Mouse (Mus musculus): ENCODE results near the gene Hdac9. TPM values are rescaled to one million over a fixed set of nuclear protein-coding genes. Genes with fewer than 3 reads are reported as not detected.

Hdac9 gene
- total RNA-seq, 2 experiments from 2014 or later, result 3.8 to 4.5 TPM

DNA sequence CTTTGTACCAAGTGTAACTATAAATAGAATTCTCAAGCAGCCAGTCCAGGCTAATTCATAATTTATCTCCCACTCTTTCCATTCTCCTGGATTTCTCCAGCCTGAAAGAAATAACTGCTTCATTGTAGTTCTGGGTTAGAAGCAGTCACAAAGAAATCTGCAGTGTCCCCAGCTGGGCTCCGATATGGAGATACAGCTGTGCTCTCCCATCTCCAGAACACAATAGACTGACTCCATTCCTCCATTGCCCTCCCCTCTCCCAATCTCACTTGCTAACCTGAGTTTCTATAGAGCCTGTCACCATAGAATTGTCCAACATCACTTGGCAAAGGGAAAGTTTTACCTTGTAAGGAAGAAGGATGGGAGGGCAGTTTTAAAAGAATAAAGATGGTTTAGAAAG lies 218.9 kb downstream of the Hdac9 start:
- DNase-seq, result no peak

GRCm38 (mm10) chr12:34696736-34697135 lies 220.2 kb downstream of the Hdac9 start:
- no peak for DNase-seq

DNA sequence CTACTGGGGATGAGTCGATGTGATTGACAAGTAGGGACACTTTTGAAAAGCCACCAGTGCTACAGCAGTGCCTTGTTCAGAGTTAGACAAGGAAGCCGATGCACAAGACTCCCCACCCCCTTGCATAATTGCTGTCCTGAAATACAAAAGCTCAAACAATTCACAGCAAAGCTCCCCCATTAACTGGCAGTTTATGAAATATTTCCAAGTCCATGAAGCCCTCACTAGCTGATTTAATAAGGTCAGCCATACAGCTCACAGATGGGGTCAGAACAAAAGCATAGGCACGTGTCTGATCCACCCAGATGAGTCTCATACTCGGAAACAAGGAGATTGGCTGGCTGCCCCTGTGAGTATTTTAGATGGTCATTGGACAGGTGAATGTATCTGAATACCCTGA lies 228.0 kb downstream of the Hdac9 start:
- DNase-seq, result no peak

- DNase-seq, result no peak
These were observed 233.5 kb downstream of the Hdac9 start for GRCm38 (mm10) chr12:34683375-34683774.

DNA sequence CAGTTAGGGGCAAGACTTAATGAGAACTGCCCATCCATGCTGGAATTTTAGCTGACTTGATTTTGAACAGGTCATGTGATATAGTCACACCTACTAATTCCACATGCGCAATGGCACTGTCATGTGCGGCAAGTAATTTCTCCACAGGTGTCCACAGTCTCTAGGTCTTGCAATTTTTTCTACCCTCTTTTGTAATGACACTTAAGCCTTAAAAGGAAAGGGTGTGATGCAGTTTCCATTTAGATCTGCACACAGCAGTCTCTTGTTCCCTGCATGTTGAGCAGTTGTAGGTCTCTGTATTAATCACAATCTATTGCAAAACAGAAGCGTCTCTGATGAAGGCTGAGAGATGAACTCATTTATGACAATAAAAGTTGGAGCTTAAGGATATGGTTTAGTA lies 234.2 kb downstream of the Hdac9 start:
- no peak for DNase-seq

- no peak for DNase-seq
These were observed 236.3 kb downstream of the Hdac9 start for GRCm38 (mm10) chr12:34680576-34680975.

DNA sequence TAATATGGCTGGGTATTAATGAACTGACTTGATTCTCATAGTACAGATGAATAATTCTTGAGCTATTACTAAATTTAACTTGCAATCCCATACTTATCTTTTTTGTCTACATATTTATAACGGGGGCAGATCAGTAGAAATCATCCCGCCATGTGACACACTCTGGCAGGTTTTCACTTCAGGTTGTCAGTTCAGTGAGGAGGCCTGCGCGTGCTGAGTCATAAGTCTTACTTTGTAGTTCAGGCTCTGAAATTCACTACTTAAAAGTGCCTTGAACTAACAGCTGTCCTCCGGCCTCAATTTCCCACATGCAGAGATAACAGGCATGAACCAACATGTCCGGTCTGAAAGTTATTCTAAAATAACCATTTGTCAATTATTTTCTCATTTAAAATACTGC lies 239.8 kb downstream of the Hdac9 start:
- DNase-seq, result no peak

DNA sequence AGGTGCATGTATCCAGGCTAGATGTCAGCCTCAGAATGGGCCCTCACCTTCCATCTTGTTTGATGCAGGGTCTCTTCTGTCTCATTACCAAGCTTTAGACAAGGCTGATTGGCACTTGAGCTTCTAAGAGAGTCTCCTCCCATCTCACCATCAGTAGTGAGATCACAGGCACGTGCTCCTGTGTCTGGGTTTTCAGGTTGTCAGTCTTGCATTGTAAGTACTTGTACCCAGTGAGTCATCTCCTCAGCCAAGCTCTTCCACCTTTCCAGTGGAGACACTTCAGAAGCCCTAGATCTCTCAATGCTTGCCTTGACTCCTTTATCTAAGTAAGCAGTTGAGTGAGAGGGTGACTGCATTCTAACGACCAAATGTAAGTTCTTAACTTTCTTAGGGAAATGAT lies 242.7 kb downstream of the Hdac9 start:
- DNase-seq, result no peak

DNA sequence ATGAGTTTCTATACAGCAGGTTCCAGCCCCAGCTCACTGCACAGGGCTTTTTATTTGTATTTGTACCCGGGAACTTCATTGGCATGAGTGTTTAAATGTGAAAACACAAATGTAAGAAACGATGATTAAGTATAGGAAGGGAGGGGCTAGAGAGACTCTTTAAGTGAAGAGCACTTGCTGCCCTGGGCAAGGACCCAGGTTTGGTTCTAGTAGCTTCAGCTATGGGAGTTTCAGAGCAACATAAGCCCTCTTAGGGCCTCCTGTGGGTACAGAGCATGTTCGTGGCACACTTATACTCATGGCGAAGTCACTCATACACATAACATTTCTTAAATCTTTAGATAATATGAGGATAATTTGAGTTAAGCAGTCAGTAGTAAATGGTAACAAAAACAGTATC lies 243.4 kb downstream of the Hdac9 start:
- DNase-seq, result no peak

DNA sequence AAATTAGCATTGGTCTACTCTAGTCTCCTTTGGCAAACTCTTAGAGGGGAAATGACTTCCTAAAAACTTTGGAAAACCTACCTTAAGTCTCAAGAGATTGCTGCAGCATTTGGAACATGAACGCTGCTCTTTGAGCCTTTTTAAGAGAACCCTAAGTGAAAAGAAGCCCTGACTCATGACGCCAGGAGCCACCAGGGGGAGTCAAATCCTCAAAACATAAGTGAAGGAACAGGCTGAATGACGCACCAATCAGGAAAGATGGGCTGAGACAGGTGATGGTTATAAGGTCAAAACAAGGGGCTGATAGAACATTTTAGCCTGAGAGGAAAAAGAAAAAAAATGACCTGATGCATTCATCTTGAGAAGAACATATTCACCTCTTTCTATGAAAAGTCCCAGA lies 252.1 kb downstream of the Hdac9 start:
- DNase-seq, result peak; percentile 15

- DNase-seq, result no peak
These were observed 255.5 kb downstream of the Hdac9 start for GRCm38 (mm10) chr12:34661378-34661777.

DNA sequence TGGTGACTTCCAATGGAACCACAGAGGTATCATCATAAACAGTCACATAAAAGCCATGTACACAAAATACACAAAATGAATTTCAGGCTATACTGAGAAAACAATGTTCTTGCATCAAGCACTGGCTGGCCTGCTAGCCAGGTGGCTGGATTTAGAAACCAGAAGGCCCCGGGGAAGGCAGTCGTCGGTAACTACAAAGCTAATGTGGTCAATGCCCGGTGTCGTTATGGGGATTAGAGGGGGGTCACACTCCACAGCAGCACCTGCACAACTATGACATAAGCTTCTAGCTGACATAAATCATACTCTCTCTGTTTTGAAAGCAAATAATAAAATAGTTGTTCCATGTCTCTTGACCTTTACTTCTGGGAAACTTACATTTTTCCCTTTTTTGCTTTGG lies 256.9 kb downstream of the Hdac9 start:
- DNase-seq, result no peak

GRCm38 (mm10) chr12:34658568-34658967 lies 258.3 kb downstream of the Hdac9 start:
- DNase-seq, result no peak

DNA sequence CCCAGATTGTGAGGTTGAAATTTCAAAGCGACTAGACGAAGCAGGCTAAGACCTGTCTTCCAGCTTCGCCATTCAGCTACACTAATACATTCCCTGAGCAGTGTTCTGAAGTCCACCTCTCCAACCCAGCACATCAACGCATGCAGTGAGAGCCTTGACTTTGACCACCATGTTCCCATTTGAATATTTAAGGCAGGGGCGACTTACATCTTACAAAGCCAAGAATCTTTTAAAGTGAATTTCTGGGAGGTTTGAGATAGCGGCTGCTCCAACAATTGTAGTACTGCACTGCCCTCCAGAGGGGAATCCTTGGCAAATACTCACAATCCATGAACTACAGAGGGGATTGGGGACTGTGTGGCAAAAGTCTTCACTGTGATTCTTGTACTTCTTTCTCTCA lies 258.8 kb downstream of the Hdac9 start:
- DNase-seq, result no peak

GRCm38 (mm10) chr12:34653615-34654014 lies 263.3 kb downstream of the Hdac9 start:
- DNase-seq, result no peak

GRCm38 (mm10) chr12:34648753-34649152 lies 268.1 kb downstream of the Hdac9 start:
- no peak for DNase-seq

DNA sequence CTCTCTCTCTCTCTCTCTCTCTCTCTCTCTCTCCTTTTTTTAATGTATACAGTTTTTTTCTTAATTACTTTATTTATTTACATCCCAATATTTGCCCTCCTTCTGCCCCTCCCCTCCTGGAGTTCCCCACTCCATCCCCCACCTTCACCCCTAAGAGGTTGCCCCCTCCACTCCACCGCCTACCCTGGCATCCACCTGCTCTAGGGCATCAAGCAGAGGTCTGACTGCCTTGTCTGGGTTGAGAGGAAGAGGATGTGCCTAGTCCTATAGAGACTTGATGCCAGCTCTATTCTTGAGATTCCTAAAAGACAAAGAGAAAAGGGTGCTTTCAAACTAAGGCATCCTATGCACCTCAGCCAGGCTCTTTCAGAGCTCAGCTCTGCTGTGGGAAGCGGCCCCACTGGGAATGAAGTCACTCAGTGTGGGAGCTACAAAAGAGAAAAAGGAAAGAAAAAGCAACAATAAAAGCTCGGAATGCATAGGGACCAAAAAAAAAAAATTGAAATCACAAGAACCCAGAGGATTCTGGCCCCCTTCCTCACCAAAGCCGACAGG lies 275.1 kb downstream of the Hdac9 start:
- DNase-seq, result no peak

DNA sequence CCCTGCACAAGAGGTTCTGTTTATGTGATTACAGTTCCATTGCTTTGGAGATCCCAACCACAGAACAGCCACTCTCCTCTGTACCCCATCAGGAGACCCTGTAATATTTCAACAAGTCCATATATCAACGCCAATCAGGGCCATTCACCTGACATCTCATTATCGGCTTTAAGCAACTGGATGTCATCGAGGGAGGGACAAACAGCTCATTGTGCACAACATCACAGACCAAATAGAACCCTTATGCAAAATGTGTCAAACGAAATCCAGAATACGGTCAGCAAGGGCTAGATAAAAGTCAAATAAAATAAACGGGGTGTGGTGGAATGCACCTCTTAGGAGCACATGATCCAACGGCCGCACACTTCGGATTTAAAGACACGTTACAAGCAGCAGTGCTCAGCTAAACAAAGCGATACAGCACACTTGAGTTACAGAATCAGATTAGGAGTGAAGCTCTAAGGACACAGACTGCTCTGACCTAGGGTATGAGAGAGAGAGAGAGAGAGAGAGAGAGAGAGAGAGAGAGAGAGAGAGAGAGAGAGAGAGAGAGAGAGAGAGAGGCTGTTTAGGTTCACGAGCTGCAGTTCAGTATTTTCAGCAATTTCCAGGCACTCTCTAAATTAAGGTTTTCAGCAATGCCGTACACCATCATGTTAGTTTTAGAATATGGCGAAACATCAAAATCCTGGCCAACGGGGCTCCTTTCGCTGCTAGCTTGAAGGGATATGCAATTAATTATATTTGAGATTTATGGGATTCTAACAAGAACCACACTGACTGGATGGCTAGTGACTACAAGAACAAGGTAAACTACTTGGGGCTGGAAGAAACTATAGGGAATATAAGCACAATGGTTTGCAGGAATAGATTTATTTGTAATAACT lies 279.4 kb downstream of the Hdac9 start:
- no peak for DNase-seq

DNA sequence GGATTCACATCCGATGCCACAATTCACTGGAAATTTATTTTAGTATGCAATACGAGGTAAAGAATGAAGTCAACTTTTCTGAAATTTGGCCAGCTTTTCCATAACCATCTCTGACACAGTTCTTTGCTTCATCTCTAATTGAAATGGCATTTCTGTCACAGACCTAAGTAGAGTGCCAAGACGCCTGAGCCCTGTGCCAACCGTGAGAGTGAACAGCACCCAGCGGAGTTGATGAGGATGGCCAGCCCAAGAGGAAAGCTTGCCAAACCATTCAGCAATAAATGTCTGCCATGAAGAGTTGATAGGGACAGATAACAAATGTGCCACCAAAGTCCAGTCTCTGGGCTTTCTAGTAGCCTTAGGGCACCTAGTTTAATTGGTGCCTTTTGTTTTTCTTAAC lies 297.8 kb downstream of the Hdac9 start:
- DNase-seq, result no peak

DNA sequence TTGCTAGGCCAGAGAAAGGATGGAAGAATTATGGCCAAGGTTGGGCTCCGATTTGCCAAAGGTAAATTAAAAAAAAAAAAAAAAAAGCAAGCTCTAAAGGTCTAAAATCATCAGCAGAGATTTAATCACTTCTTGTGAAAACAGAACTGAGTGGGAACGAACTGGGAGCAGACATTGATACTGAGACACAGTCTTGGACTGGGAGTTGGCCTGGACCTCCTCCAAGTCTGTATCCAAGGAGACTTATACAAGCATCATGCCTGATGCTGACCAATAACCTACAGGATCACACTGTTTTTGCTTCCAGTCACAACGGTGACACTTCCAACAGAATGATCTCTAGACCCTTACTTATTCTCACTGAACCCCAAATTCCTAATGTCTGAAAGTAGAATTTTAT lies 298.6 kb downstream of the Hdac9 start:
- no peak for DNase-seq

GRCm38 (mm10) chr12:34617836-34618235 lies 299.1 kb downstream of the Hdac9 start:
- DNase-seq, result no peak

DNA sequence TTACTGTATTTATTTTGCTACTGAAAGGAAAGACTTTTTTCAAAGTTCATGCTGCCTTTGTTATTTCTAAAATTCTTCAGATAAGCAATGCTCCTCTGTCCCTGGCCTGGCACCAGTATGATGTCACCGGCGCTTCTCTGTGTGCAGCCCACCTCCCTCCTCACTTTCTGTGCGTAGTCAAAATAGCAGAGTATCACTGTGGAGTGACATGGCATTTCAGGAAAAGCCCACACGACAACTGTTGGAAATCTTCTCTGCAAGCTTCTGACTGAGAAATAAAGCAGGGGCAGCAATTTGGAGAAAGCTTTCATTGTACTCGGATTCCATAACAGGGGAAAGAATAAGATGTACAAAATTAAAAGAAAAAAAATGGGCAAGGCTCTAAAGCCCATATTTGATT lies 302.1 kb downstream of the Hdac9 start:
- no peak for DNase-seq

GRCm38 (mm10) chr12:34612511-34612910 lies 304.4 kb downstream of the Hdac9 start:
- DNase-seq, result no peak

- no peak for DNase-seq
These were observed 312.4 kb downstream of the Hdac9 start for GRCm38 (mm10) chr12:34604521-34604920.

All from gastrocnemius, postnatal 25 days (tissue).